Mouse (Mus musculus) hindbrain, embryonic 13.5 days (tissue): Measurements from ENCODE around the gene Lamb3. TPM values are rescaled to one million over a fixed set of nuclear protein-coding genes. Genes with fewer than 3 reads are reported as not detected.
A peak's percentile ranks its signal among the peaks of the same experiment; 100 is the strongest.

Source experiments
- ATAC-seq: fragments of 200-750 bp; cut with Nextera tagmentation; 2 replicates; pipeline ENCODE4 v1.8.0; 2017; ENCODE audit warnings: moderate TSS enrichment; ENCODE audit not compliant: low FRiP score
- H3K27ac ChIP-seq: fragments of 300-500 bp; sonication (generic); 2 replicates; pipeline ENCODE4 v1.5.1; 2015; ENCODE audit warnings: inconsistent platforms, mild to moderate bottlenecking, moderate library complexity
- H3K27me3 ChIP-seq: fragments of 300-500 bp; sonication (generic); 2 replicates; pipeline ENCODE4 v1.6.1; 2015; ENCODE audit warnings: mild to moderate bottlenecking, inconsistent platforms
- H3K36me3 ChIP-seq: fragments of 300-500 bp; sonication (generic); 2 replicates; pipeline ENCODE4 v1.6.1; 2015; ENCODE audit warnings: mild to moderate bottlenecking, inconsistent platforms
- H3K4me1 ChIP-seq: fragments of 300-500 bp; sonication (generic); replicated peaks from 2 replicates; pipeline ENCODE4 v1.6.1; 2015; ENCODE audit warnings: inconsistent platforms
- H3K4me2 ChIP-seq: fragments of 300-500 bp; sonication (generic); 2 replicates; pipeline ENCODE4 v1.6.1; 2015; ENCODE audit warnings: inconsistent platforms, mild to moderate bottlenecking, moderate library complexity
- H3K4me3 ChIP-seq: fragments of 300-500 bp; sonication (generic); 2 replicates; pipeline ENCODE4 v1.5.1; 2015; ENCODE audit warnings: mild to moderate bottlenecking, inconsistent platforms
- H3K9ac ChIP-seq: fragments of 300-500 bp; sonication (generic); 2 replicates; pipeline ENCODE4 v1.6.1; 2015; ENCODE audit warnings: mild to moderate bottlenecking, inconsistent platforms
- H3K9me3 ChIP-seq: fragments of 300-500 bp; sonication (generic); 2 replicates; pipeline ENCODE4 v1.6.1; 2016; ENCODE audit warnings: inconsistent platforms
- WGBS: fragments of 180-500 bp; shearing (Covaris S2); methylation state at CpG from one replicate; pipeline ENCODE4 v1.1.7; 2015; 5-methylcytosine and 5-hydroxymethylcytosine counted together
- polyA plus RNA-seq: library from polyadenylated mRNA; unstranded; fragments of >200 nt; fragmentation: Nextera tagmentation; extraction: Ambion mirVana; gene quantifications from 2 replicates; pipeline ENCODE4 v1.2.1, GENCODE M21; 2015

Lamb3 gene
- polyA plus RNA-seq, 1 experiment from 2014 or later, result 0.73 TPM

DNA sequence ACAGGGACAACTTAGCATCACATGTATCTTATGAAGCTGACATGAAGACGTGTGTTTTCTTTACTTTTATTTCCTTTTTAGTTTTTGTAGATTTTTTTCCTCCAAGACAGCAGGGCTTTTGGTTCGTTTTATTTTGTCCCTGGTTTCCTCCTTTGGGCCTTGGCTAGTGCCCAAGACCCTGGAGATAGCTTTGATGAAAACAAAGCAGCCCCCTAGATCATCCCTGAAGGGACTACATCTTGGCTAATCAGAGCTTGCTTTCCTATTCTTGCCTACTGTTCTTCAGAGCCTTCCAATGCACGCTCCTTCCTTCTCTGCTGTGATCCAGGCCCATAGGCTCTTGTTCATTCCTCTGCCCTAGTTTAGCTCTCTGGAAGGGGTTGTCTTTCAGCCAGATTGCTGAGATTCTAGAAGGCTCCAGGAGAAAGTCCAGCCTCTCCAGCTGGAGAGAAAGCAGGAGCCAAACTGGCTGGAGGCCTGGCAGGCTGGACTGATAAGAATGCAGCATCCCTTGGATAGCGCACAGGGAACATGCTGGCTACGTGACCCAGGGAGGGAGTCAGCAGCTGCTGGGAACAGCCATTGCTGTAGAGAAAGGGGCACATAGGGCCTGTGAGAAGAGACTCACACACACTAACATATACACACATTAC is 108.3 kb downstream of the Lamb3 start:
- Histone ChIP-seq H3K27ac (no peak overlapping the region), H3K4me3 (no peak overlapping the region), H3K4me2 (no peak overlapping the region), H3K4me1 (peaks cover 16% of the 10 kb centered on the region; the same call in 1 of the 2 replicates), H3K36me3 (no peaks in the 10 kb centered on the region), H3K27me3 (no peaks in the 10 kb centered on the region), H3K9ac (no peak overlapping the region), H3K9me3 (no peaks in the 10 kb centered on the region)
- ATAC-seq, result no peak
- WGBS, result 73% methylated on average over 5 of the region's 5 CpGs

DNA sequence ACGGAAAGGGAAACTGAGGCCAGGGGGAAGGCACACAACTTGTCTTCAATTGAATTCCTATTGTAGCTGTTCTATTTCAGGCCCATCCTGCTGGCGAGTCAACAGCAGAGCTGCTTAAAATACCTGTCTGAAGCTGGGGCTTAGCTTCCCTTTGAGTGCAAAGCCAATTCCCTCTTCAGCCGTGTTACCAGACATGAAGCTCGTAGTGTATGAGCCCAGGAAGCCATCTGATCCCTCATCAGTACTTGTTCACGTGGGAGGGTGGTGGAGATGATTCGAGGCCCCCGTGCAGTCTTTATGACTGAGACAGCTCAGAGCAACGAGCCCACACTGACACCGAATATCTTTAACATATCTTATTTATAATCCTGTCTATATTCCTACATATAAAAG is 108.9 kb downstream of the Lamb3 start:
- H3K27ac ChIP-seq, result no peak overlapping the region
- 82% methylated on average over 9 of the region's 9 CpGs for WGBS

DNA sequence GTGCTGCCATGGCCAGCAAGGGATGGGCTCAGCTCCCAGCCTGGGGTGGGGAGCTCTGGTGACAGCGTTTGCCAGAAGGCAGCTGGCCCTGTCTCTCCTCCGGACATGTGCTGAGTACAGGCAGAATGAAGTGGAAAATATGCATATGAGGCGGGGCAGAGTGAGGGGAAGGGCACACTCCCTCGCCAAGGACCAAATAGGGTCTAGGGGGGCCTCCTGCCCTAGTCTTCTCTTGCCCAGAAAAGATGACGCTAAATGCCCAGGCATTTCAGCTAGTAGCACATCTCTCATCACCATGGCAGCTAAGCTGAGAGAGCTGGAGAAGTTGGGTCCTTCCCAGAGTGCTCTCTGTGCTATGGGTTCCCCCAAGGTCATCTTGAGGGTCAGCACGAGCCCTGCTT is 109.7 kb downstream of the Lamb3 start:
- H3K4me3 ChIP-seq, result no peak overlapping the region
- WGBS, result 35% methylated on average over 6 of the region's 6 CpGs
- H3K36me3 ChIP-seq, result no peaks in the 10 kb centered on the region
- no peak overlapping the region for H3K9ac ChIP-seq
- H3K4me1 ChIP-seq, result peaks cover 16% of the 10 kb centered on the region; the same call in 1 of the 2 replicates
- no peak overlapping the region for H3K27ac ChIP-seq
- no peaks in the 10 kb centered on the region for H3K9me3 ChIP-seq
- H3K27me3 ChIP-seq, result no peaks in the 10 kb centered on the region
- ATAC-seq, result peak; percentile 73
- no peak overlapping the region for H3K4me2 ChIP-seq

More for the DNA sequence above, 108.9 kb downstream of the Lamb3 start:
- H3K4me1 ChIP-seq, result peaks cover 16% of the 10 kb centered on the region; the same call in 1 of the 2 replicates
- no peak for ATAC-seq
- H3K4me2 ChIP-seq, result no peak overlapping the region
- H3K9me3 ChIP-seq, result no peaks in the 10 kb centered on the region
- no peaks in the 10 kb centered on the region for H3K27me3 ChIP-seq
- H3K36me3 ChIP-seq, result no peaks in the 10 kb centered on the region
- H3K9ac ChIP-seq, result no peak overlapping the region
- H3K4me3 ChIP-seq, result no peak overlapping the region

DNA sequence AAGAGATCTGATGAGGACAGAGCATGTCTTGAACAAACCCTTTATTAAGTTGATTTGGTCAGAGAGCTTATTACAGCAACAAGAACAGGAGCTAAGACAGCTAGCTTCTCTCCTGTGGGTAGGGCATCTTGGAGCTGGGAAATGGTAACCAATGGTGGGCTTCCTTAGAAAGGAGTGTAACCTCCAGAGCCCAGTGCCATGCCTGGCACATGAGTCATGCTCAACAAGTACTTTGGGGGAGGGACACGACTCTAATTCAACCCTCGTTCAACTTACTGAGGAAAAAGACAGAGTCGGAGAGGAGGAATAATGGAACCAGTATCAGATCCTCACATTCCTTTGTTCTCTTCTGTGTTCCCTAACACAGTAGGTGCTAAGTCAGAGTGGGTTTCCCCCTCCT is 112.2 kb downstream of the Lamb3 start:
- Histone ChIP-seq H3K4me3 (no peak overlapping the region), H3K27ac (no peak overlapping the region), H3K4me2 (no peak overlapping the region), H3K36me3 (no peaks in the 10 kb centered on the region), H3K9me3 (no peaks in the 10 kb centered on the region), H3K9ac (no peak overlapping the region), H3K4me1 (peaks cover 14% of the 10 kb centered on the region; the same call in 1 of the 2 replicates), H3K27me3 (no peaks in the 10 kb centered on the region)
- 56% methylated on average over 3 of the region's 3 CpGs for WGBS
- no peak for ATAC-seq

DNA sequence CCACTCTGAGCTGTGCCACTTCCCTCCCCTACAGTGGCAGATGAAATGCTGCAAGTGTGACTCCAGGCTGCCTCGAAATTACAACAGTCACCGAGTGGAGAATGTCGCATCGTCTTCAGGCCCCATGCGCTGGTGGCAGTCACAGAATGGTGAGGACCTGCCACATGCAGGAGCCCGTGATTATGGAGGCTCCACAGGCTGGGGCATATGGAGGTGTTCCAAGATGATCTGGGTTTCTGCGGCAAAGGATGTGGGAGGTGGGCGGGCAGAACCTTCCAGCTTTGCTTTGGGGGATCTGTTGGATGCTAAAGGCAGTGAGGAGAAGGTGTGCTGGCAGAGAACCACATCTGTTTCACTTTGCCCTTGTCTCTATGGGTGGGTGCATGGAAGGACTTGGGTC is 112.9 kb downstream of the Lamb3 start:
- ATAC-seq, result no peak
- Histone ChIP-seq H3K9me3 (no peaks in the 10 kb centered on the region), H3K4me1 (peaks cover 14% of the 10 kb centered on the region; the same call in 1 of the 2 replicates), H3K4me3 (no peak overlapping the region), H3K4me2 (no peak overlapping the region), H3K27me3 (no peaks in the 10 kb centered on the region), H3K9ac (no peak overlapping the region), H3K36me3 (no peaks in the 10 kb centered on the region), H3K27ac (no peak overlapping the region)
- 92% methylated on average over 8 of the region's 8 CpGs for WGBS

DNA sequence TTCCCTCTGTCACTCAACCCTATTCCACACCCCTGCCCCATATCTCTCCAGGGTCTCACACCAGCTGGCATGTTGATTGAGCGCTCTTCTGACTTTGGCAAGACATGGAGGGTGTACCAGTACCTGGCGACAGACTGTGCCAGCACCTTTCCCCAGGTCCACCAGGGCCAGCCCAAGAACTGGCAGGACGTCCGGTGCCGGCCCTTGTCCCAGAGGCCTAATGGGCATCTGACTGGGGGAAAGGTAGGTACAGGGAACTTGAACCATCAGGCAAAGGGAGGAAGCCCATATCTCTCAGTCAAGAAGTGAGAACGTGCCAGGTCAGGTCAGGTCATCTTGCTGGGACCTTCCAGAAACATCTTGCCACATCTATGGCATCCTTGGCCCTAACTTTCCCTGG is 116.2 kb downstream of the Lamb3 start:
- Histone ChIP-seq H3K4me1 (peaks cover 11% of the 10 kb centered on the region), H3K4me2 (no peak overlapping the region), H3K9me3 (no peaks in the 10 kb centered on the region), H3K27me3 (no peaks in the 10 kb centered on the region), H3K9ac (no peak overlapping the region), H3K4me3 (no peak overlapping the region), H3K36me3 (no peaks in the 10 kb centered on the region), H3K27ac (no peak overlapping the region)
- ATAC-seq, result no peak
- WGBS, result 96% methylated on average over 6 of the region's 6 CpGs

DNA sequence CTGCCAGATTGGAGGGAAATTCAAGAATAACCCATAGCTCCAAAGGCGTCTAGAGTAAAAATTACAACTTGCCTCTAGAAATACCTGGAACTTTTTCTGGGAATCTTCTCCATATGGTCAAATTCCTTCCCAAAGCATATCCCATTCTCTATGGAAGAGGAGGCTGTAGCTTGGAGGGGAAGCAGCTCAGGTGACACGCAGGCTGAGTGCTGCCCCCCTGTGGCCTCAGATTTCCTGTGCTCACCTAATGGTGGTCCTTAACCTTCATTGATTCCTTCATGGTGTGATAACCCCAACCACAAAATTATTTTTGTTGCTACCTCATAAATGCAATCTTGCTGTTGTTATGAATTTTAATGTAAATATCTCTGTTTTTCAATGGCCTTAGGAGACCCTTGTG is 116.7 kb downstream of the Lamb3 start:
- H3K27ac ChIP-seq, result no peak overlapping the region
- H3K4me3 ChIP-seq, result no peak overlapping the region
- H3K4me2 ChIP-seq, result no peak overlapping the region
- WGBS, result 35% methylated on average over 2 of the region's 2 CpGs
- no peaks in the 10 kb centered on the region for H3K9me3 ChIP-seq
- no peaks in the 10 kb centered on the region for H3K27me3 ChIP-seq
- no peak overlapping the region for H3K9ac ChIP-seq
- ATAC-seq, result no peak
- peaks cover 11% of the 10 kb centered on the region for H3K4me1 ChIP-seq
- H3K36me3 ChIP-seq, result no peaks in the 10 kb centered on the region

DNA sequence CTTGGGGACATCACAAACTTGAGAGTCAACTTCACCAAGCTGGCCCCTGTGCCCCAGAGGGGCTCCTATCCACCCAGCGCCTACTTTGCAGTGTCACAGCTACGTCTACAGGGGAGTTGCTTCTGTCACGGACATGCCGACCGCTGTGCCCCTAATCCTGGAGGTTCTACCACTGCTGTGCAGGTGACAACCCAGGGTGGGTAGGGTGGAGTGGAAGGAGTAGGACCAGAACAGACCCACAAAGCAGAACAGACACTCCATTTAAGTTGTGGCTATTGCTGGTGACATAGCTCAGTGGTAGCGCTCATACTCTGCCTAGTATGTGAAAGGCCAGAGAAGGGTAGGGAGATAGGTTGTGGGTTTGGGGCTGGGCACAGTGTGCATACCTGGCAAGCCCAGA is 118.4 kb downstream of the Lamb3 start:
- ATAC-seq, result no peak
- Histone ChIP-seq H3K27ac (no peak overlapping the region), H3K27me3 (no peaks in the 10 kb centered on the region), H3K4me1 (peaks cover 22% of the 10 kb centered on the region), H3K9me3 (no peaks in the 10 kb centered on the region), H3K4me3 (no peak overlapping the region), H3K9ac (no peak overlapping the region), H3K36me3 (no peaks in the 10 kb centered on the region), H3K4me2 (no peak overlapping the region)
- WGBS, result 91% methylated on average over 6 of the region's 6 CpGs

DNA sequence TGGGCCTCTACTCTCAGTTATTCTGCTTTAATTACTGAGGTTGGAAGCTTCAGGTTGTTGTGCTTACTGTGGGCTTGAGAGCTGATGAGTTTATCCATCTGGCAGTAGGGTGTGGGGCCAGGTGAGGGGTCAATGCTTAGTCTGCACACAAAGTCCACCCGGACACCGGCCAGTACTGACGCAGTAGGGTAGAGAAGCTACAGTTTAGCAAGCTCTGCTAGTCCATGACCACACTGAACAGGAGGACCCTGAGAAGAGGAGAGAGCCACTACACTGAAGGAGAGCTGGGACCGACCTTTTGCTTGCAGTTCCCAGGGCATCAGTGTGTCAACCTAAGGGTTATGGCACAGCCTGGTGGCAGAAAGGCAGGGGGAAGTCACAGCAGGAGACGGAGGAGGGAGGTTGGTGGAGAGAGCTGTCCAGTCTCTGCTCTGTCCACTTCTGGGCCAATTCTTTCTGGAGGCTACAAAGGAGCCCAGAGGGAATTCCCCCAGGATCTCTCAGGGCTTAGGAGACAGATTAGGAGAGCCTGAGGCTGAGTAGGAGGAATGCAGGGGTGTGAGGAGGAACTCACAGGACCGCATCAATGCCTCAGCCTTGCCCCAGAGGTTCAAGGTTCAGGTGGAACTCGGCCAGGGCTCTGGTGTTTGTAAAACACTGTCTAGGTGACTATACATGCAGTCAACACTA is 119.1 kb downstream of the Lamb3 start:
- Histone ChIP-seq H3K9me3 (no peaks in the 10 kb centered on the region), H3K4me1 (peaks cover 22% of the 10 kb centered on the region), H3K27ac (no peak overlapping the region; the same call in 1 of the 2 replicates), H3K27me3 (no peaks in the 10 kb centered on the region), H3K4me3 (no peak overlapping the region), H3K4me2 (no peak overlapping the region), H3K9ac (no peak overlapping the region), H3K36me3 (no peaks in the 10 kb centered on the region)
- no peak for ATAC-seq
- 77% methylated on average over 7 of the region's 7 CpGs for WGBS

DNA sequence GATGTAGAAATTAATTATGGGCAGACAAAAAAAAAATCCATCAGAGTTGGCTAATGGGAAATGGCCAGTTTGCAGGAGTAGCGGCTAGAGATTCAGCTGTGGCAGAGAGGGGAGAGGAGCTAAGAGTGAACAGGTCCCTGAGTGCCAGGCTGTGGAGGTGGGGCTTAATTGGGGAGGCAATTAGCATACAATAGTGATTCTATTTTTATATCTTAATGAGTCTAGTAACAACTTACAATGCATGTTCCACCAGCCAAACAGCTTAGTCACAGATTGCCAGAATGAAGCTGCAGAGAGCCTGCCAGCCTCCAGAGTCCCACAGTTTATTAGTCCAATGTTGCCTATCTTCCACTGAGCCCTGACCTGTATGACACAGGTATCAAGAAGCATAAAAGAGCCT is 119.7 kb downstream of the Lamb3 start:
- Histone ChIP-seq H3K4me2 (no peak overlapping the region), H3K4me3 (no peak overlapping the region), H3K9me3 (no peaks in the 10 kb centered on the region), H3K9ac (no peak overlapping the region), H3K27ac (no peak overlapping the region), H3K4me1 (peaks cover 22% of the 10 kb centered on the region), H3K27me3 (no peaks in the 10 kb centered on the region), H3K36me3 (no peaks in the 10 kb centered on the region)
- ATAC-seq, result no peak
- 52% methylated on average over 1 of the region's 1 CpGs for WGBS

DNA sequence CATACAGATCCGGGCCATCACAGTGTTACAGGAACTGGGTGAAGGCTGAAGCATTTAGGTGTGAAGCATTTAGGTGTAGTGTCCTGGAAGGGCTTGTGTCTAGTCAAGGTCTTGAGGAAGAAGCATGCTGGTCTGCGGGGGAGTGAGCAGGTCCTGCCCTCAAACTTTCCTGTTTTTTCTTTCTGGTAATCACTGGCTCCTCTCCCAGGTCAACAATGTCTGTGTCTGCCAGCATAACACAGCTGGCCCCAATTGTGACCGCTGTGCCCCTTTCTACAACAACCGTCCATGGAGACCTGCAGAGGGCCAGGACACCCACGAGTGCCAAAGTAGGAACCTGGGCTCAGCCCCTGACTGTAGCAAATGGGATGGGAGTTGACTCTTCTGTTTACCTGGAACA is 120.2 kb downstream of the Lamb3 start:
- Histone ChIP-seq H3K4me1 (peaks cover 22% of the 10 kb centered on the region), H3K27me3 (no peaks in the 10 kb centered on the region), H3K4me2 (no peak overlapping the region), H3K36me3 (no peaks in the 10 kb centered on the region), H3K4me3 (no peak overlapping the region), H3K27ac (no peak overlapping the region), H3K9ac (no peak overlapping the region), H3K9me3 (no peaks in the 10 kb centered on the region)
- 74% methylated on average over 5 of the region's 5 CpGs for WGBS
- no peak for ATAC-seq

DNA sequence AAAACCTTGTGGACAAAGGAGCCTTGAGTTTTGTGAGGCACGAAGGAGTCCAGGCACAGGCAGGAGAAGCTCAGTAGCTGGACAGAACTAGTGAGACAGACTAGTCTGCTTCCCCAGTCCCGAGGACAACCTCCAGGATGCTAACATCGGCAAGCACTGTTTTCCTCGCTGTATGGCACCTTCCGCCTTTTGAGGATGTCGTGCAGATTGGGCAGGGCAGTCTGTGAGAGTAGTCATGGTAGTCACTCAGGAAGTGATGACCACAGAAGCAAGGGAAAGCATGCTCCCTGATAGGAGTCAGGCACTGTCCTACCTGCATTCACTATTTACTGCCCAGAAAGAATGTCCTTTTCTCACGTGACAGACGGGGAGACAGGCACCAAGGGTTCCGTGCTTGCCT is 122.1 kb downstream of the Lamb3 start:
- no peak for ATAC-seq
- H3K27me3 ChIP-seq, result no peaks in the 10 kb centered on the region
- WGBS, result 89% methylated on average over 9 of the region's 9 CpGs
- H3K4me1 ChIP-seq, result peaks cover 29% of the 10 kb centered on the region
- no peak overlapping the region for H3K27ac ChIP-seq
- H3K9ac ChIP-seq, result no peak overlapping the region
- no peak overlapping the region for H3K4me2 ChIP-seq
- H3K36me3 ChIP-seq, result no peaks in the 10 kb centered on the region
- H3K4me3 ChIP-seq, result no peak overlapping the region
- no peaks in the 10 kb centered on the region for H3K9me3 ChIP-seq

DNA sequence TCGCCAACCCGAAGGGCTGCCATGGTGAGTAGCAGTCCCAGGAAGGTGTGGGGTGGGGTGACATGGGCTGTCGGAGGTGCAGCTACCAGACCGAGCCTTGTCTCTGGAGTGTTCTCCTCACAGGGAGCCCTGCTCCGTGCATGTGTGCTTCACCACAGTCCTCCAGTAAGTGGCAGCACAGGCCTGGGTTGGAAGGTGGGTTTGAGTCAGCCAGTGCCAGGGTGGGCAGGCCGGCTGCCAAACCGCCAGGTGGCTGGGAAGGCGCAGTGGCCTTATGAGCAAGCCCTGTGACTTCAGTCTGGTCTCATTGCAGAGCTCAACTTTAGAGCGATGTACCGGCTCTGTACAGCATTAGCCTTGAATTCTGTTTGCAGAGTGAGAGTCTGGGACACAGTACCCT is 122.7 kb downstream of the Lamb3 start:
- Histone ChIP-seq H3K27me3 (no peaks in the 10 kb centered on the region), H3K4me1 (peaks cover 35% of the 10 kb centered on the region), H3K9me3 (no peaks in the 10 kb centered on the region), H3K27ac (no peak overlapping the region), H3K36me3 (no peaks in the 10 kb centered on the region), H3K4me2 (no peak overlapping the region), H3K9ac (0 out of 2 replicates have a peak overlapping the region, but pooled peaks have one; percentile 13), H3K4me3 (no peak overlapping the region)
- ATAC-seq, result peak; percentile 87
- WGBS, result 38% methylated on average over 10 of the region's 10 CpGs
